Mouse (Mus musculus): ENCODE data around the gene Kcnh2.

DNA sequence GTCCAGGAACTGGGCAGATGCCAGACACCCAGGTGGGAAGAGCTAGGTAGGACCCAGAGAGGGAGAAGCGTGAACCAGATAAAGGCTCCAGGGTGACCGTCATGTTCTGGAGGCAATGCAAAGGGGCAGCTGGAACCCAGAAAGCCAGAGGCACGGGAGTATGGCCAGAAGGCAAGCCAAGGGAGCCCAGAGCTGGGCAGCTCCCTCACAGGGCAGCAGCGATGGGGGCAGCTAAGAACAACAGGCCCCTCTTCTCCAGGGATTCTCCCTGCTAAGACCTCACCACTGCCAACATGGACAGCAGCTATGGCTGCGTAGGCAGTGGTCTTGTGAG lies 21.5 kb downstream of the Kcnh2 start:
- no peak for TF ChIP-seq CTCF (IDR thresholded peaks at IDR 0.05; ENCODE audit: extremely low read depth, insufficient read length, insufficient replicate concordance, low read depth, low read length)
- no peak for TF ChIP-seq POLR2A (IDR thresholded peaks at IDR 0.05; ENCODE audit: low read depth, low read length)

Measured in small intestine, adult 2 months (tissue).